Mouse (Mus musculus) testis, postnatal 14 days (tissue): ENCODE results near the gene Msl2.

Experiments
- DNase-seq: peaks from one replicate; pipeline ENCODE4 v3.0.0; 2021; ENCODE audit warnings: low spot score

Msl2 gene

GRCm38 (mm10) chr9:101152872-101153271 is 79.0 kb downstream of the Msl2 start:
- no peak for DNase-seq
